Mouse (Mus musculus): ENCODE data around the gene Syt2.

Gene Syt2

DNA sequence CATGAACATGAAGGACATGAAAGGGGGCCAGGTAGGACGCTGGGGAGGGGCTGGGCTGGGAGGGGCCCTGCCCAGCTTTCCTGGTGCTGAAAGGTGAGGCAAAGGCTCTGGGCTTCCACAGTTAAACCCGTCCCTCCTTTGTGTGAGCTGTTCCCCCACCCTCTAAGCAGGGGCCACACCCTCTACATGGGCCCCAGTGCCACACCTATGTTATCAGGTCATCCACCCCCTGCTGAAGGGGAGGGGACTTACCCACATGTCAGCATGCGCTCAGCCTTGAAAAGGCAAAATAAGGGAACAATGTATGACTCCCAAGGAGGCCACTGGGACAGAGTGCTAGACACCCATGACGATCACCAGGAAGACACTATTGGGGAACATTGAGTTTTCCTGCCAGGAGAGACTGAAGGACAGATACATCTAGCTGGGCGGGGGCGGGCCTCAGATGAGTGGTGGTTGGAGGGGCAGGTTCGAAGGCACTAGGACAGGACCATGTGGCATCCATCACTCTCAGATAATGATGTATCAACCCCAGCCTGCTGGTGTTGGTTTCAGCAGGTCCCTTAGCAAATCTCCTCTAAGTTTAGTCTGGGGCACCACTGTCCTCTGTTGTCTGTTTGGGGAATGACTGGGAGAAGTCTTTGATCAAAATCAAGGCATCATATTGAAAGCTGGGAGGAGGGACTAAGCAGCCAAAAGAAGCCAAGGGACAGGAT is 95.6 kb downstream of the Syt2 start:
- DNase-seq (ENCODE audit: low spot score) = no peak

DNA sequence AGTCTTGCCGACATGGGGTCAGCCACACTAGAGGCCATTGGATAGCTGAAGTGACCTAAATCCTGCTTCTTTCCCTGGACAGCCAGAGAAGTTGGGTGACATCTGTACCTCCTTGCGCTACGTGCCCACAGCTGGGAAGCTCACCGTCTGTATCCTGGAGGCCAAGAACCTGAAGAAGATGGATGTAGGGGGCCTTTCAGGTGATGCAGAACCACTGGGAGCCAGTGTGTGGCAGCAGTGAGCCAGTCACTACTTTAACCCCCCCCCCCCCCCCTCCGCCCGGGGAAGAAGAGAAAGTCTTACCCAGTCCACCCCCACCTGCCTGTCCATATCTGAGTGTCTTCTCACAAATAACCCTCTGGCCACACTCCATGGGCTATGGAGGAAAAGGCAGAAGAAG is 99.2 kb downstream of the Syt2 start:
- peak; percentile 81 for DNase-seq (ENCODE audit: low spot score)

DNA sequence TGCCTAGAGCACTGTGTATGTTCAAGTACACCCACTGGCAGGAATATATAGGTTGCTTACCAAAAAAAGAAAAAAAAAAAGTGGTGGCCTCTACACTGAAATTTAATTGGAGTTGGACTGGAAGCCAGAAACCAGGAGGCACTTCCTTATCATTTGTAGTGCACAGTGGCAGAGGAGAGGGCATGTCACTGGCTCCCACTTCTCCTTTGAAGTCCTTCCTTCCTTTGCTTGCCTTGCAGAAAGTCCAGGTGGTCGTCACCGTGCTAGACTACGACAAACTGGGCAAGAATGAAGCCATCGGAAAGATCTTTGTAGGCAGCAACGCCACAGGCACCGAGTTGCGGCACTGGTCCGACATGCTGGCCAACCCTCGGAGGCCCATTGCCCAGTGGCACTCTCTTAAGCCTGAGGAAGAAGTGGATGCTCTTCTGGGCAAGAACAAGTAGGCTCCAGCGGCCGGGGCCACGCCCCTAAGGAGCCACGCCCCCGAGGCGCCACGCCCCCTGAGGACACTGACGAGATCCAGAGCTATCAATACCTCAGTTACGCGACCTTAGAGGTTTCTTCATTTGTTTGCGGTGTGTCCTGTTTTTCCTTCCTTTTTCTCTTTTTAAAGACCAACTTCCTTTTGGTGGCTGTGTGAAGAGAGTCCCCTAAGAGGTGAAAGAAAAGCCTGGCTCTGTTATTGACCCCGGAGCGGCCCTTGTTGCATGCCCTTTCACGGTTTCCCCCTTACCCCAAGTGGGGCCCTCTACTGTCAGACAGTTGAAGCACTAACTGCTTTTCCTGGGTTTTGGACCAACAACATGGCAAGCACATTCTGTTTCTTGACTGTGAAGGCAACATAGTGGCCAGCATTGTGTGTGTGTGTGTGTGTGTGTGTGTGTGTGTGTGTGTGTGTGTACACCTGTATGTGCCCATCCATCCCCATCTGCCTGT is 101.0 kb downstream of the Syt2 start:
- DNase-seq (ENCODE audit: low spot score) = peak; percentile 80

DNA sequence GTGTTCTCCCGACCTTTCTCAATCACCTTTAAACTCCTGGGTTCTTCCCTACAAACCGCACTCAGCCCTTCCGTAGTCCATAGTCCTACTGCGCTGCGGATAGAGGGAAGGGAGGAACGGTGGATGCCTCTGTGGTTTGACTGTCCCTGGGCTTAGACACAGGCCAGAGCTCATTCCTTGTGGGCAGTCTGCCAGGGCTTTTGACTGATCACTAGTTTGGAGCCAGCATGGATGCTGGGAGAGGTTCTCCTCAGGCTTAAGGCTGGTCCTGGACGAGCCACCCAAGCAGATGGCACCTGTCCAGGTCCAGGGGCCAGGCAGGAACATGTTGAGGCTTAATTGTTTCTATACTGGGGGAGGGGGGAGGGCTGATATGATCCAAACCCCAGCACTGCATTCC is 103.4 kb downstream of the Syt2 start:
- peak; percentile 83 for DNase-seq (ENCODE audit: low spot score)

DNA sequence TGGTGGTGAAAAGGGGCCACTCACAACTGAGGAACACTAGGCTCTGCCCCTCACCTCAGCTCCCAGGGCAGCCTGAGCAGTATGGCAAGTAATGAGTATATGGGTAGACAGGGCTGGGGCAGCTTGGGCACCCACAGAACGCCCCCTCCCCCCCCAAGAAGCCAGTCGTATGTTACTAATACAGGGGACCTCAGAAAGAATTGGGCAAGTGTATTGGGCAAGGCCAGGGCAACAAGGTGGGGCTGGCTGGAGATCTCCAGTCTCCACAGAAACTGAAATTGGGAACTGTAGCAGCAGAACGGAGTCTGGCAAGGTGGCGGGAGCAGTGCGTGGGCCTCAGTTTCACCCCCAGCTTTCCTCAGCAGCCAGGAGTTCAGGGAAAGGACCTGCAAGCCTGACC is 106.0 kb downstream of the Syt2 start:
- no peak for DNase-seq (ENCODE audit: low spot score)

DNA sequence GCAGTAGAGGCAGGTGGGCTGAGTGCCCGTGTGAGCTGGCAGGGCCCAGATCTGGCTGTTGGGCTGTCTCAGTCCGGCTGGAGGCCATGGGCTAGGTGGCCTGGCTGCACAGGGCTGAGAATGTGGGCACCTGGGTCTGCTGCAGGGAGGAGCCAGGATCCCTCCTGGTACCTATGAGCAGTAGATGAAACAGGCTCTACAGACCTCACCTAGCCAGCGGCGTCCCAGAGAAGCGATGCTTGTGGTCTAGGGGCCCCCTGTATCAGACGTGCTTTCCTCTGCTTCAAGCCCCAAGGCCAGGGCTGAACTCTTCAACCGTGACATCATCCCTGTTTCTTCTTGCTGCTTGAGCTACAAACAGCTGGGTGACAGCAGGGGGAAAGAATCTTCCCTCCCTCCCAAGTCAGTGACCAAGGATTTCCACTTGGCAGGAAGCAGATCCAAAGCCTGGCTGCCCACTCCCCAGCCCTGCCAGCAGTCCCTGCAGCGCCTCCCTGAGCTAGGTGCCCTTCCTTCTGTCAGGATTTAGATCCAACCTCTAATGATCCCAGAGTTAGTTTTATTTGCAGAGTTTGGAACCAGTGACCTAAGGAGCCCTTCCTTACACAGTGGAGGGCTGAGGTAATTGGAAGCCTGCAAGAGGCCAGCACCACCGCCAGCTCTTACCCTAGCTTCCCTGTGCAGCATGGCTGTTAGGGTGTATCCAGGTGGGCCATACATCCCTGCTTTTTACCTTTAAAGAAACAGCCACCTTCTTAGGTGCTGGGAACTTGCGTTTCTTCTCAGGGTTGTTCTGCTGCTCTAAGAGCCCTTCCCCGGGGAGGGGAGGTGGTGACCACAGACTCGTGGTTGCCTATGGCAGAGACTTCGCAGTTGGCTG is 107.5 kb downstream of the Syt2 start:
- no peak for DNase-seq (ENCODE audit: low spot score)

DNA sequence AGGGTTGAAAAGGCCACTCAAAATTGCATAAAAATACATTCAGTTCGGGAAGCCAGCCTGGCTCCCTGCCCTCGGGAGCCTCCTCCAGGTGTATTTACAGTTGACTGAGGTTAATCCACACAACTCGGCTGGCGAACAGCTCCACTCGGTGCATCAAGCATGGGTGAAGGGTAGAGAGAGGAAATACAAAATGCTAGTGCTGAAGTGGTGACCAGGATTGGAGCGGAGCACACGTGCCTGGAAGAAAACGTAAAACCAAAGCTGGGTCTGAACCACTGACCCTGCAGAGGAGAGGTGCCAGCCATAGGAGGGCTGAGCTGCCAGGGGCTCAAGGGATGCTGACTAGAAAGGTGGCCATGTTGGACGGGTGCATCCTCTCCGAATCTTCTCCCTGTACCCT is 108.3 kb downstream of the Syt2 start:
- DNase-seq (ENCODE audit: low spot score) = no peak

DNA sequence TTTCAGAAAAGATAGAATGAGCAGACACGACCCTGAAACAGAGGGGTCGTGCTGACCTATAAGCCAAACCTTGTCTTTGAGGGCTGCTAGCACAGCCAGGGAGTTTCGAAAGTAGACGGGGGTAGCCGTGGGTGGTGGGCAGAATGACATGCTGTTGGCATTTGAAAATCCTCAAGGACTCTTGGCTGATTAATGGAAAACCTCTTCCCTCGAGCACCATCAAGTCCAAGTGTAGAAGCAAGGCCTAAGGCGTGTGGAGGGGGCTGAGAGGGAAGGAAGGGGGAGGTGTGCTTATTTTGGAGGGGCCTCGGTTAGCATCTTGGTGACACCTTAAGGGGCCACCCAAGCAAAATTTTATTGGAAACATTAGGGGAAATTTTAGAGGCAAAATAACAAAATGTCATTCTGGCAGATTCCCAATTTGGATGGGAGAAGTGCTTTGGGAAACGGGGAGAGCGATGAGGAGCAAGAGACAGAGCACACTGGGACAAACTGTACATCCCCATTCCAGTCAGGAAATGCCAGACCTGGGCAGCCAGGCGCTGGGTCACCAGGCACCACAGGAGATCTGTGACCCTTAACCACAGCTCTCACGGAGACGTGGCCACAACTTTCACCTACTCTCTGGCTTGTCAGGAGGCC is 109.2 kb downstream of the Syt2 start:
- DNase-seq (ENCODE audit: low spot score) = no peak

DNA sequence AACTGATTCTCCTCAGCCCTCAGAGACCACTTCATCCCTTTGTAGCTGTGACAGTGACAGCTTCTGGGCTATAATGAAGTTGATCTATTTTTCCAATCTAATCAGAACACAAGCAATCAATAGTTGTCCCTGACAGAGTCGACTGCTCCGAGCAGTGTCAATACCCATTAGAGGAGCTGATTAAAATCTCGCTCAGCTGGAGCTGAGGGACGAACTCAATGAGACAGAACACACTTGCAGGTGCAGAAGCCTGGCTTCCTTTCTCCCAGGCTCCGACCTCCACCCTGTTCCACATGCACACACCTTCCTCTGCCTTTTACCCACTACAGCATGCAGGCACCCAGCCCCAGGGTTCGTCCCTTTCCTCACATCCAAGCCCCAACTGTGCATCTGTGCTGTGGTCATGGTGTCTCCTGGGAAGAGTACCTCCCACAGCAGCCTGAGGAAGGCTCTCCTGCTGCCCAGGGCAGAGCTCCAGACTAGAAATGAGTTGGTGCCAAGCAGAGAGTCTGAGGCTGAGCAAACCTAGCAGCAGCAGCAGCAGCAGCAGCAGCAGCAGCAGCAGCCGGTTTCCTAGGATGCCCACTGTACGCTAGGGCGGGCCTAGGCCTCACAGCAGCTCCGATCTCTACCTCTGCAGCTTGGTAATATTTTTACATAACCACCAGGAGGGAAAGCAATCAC is 109.9 kb downstream of the Syt2 start:
- no peak for DNase-seq (ENCODE audit: low spot score)

DNA sequence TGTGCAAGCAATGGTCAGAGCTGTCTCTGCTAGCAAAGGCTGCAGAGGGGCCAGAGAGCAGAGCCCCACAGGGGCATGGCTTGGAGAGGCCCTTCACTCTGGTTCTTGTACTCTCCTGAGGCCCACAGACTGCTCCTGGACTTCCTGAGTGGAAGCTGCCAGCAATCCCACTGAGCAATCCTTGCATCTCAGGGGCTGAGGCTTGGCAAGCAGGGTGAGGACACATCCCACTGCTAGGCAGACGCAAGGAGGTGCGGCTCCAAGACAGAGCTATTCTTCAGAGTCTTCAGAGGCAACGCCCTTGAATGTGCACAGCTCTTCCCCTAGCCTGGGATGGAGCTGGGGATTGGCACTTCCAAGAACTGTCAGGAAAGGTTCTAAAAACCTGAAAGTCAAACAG is 110.8 kb downstream of the Syt2 start:
- DNase-seq (ENCODE audit: low spot score) = no peak

DNA sequence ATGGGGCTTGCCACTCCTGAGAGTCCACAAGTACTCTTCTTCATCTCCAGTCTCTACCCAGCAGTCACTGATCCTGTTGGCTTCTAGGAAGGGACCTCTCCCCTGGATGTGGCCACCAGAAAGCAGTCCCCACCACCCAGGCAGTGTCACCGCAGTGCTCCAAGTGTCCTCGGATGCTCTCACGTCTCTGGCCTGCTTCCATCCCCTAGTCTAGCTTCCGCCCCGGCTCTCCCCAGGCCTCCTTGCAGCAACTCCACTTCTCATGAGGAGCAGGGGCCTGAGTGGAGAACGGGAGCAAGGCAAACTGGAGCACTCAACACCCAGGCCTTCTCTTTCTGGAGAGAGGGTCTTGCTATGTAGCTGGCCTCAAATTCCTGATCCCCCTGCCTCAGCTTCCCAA is 112.7 kb downstream of the Syt2 start:
- no peak for DNase-seq (ENCODE audit: low spot score)

DNA sequence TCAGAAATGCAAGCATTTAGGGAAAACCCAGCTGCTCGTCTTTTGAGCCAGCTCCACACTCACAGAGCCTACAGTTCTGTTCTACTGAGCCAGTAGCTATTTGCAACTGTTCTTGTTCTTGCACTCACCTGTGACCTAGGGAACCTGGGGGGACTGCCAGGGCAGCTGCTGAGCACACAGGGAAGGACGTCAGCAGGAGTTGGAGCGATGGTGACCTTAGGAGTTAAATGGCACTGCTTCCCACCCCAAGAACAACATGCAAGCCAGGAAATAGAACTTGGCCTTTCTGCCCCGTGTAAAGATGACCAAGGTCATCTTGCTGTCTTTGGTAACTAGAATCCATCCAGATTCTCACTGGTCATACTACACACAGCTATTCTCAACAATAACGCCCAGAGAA is 114.2 kb downstream of the Syt2 start:
- DNase-seq (ENCODE audit: low spot score) = no peak

DNA sequence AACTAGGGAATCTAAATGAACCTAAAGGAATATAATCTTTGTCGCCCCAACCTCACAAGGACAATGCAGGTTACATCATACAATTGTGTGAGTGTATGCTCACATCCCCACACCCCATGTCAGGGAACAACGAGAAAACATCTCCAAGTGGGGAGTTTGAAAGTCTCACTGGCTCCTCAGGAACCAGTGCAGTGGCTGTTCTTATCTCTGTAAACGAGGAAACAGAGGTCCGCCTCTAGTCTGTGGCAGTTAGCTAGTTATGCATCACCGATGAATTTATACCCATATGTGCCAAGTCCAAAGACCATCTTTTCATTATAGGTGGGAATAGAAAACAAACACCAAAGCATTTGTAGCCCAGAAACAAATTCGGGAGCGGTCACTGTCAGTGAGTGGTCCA is 115.1 kb downstream of the Syt2 start:
- no peak for DNase-seq (ENCODE audit: low spot score)

DNA sequence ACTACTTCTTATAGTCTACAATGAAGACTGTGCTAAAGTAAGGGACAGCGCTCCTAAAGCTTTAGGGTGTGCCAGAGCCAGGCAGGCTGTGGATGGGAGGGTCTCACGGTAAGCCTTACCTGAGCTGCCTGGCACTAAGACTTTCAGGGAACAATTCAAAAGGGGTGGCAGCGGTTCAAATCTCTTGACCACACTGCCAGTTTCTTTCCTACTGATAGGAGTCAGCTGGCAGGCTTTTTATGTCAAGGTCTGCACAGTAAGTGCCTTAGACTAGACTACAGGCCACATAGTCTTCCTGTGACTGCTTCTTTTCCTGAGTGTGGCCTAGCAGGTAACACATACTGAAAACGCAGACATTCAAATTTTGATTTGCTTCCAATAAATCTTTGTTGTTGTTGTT is 116.8 kb downstream of the Syt2 start:
- no peak for DNase-seq (ENCODE audit: low spot score)

DNA sequence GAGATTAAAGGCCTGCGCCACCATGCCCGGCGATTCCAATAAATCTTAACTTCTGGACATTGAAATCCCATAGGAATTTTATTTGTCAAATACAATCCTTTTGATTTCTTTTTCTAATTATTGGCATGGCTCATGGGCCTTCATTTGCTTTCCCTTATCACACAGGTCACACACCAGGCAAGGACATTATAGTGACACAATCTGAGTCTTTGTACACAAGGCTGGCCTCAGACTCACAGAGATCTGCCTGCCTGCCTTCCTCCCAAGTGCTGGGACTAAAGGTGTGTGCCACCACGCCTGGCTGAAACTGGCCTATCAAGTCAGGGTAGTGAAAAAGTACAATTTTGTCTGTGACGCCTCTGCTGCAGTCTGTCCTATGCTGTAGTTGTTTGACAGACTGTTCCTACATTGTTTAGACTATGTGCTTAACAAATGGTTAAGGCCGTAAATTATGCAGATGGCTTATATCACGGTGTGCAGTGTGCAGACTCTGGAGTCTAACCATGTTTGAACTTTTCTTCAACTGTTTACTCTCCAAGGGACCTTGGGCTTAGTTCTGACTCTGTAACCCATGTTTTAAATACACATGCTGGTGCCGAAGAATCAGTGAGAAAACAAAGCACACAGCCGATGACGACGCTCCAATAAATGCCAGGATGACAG is 117.4 kb downstream of the Syt2 start:
- no peak for DNase-seq (ENCODE audit: low spot score)

DNA sequence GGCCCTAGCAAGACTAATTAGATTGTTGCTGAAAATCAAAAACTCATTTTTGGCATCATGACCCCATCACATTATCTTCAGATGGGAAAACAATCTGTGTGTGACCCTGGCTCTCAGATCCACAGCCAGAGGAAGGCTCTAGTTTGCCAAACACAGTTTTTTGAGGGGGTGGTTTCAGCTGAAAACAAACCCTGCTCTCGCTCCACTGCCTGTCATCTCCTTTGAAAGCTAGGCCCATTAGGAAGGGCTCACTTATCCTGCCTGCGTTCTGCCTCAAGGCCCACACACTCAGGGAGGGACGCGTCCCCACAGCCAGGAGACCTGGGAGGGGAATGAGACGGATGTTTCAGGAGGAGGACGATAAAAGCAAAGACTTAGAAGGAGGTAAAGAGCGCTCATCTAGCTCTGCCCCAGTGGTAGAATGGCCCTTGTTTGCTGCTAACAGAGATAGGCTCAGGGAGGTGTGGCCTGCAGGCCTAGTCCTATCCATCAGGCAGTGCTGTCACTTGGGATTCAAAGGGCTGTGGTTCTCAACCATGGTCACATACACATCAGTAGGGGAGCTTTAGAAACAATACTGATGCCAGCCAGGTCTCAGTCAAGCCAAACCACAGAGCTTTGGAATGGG is 118.5 kb downstream of the Syt2 start:
- DNase-seq (ENCODE audit: low spot score) = no peak

DNA sequence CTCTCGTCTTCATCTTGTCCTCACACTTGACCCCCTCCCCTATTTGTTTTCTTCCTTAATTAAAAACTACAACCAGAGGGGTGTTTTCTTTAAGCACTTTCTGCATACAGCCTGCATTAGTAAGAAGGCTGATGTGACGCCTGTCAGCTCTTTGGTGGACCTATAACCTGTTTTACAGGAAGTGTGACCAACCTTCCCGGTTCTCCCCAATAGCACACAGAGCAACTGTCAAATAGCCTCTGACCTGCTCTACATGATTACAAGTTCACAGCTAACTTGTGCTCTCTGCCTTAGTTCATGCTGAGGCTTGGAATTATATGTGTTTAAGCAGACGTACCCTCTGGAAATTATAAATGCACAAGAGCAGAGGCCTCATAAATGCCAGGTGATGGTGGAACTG is 120.0 kb downstream of the Syt2 start:
- DNase-seq (ENCODE audit: low spot score) = no peak

DNA sequence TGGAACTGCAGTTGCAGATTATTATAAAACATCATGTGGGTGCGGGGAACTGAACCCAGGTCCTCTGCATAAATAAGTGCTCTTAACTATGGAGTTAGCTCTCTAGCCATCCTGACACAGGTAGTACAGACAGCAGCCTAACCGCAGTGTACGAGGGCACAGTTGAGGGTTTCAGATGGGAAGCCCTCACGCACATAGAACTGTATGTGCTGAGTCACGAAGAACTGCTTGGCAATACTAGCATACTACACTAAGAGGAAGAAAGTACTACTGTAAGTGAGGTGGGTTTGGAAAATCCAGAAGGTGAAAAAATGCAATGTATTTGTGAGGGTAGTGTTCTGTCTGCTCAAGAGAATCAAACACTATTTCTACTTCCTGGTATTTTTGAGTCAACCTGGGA is 123.8 kb downstream of the Syt2 start:
- no peak for DNase-seq (ENCODE audit: low spot score)

DNA sequence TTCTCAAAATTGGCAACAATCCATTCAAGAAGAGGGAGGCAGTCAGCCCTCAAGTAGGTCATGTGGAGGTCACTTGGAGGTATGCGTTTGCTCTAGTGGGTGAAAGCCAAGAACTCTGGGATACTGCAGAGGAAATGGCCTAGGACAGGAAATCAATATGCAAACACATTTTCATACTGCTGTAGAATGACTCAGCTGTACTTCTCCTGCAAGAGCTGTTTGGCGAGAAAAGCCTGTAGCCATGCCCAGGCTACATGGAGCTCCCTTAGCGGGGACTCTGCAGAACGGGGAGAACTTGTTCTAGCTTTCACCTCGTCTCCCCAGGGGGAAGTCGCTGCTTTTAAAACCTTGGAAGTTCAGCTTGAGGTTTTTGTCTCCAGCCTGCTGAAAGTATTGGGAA is 124.9 kb downstream of the Syt2 start:
- no peak for DNase-seq (ENCODE audit: low spot score)

DNA sequence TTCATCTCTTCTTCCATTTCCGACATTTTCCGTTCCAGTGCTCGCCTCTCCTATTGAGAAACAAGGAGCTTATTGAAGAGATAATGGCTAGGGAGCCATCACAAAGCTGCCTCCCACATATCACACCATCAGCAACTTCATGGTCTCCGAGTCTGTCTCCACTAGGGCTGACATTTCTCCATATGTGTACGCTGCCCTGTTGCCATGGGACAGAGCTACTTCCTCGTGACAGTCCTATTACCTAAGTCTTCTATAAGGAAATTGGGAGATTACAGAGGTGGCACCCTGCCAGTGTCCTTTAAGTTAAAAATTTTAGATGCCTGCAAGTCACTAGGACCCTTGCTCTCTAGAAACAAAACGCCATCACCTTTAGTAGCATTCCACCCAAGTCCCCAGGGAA is 125.5 kb downstream of the Syt2 start:
- DNase-seq (ENCODE audit: low spot score) = no peak

Measured in testis, postnatal 10 days (tissue).